Mouse (Mus musculus) forebrain, embryonic 10.5 days (tissue): Measurements from ENCODE around the gene Rfx5. TPM values are rescaled to one million over a fixed set of nuclear protein-coding genes. Genes with fewer than 3 reads are reported as not detected.
"Not testable (repeated sequence)": the region's sequence is repeated elsewhere in the genome, so short reads cannot be mapped to it uniquely, and the experiment has no call there.

Experiments
- DNase-seq: peaks from one replicate; pipeline ENCODE4 v3.0.0-alpha.2; 2017; ENCODE audit warnings: low spot score; ENCODE audit errors: extremely low spot score
- H3K27ac ChIP-seq: fragments of 300-500 bp; sonication (generic); 2 replicates; pipeline ENCODE4 v1.5.1; 2016; ENCODE audit warnings: mild to moderate bottlenecking
- H3K27me3 ChIP-seq: fragments of 300-500 bp; sonication (generic); 2 replicates; pipeline ENCODE4 v1.6.1; 2016; ENCODE audit warnings: mild to moderate bottlenecking; ENCODE audit not compliant: poor library complexity, severe bottlenecking
- H3K36me3 ChIP-seq: fragments of 300-500 bp; sonication (generic); replicated peaks from 2 replicates; pipeline ENCODE4 v1.6.1; 2016; ENCODE audit warnings: mild to moderate bottlenecking, moderate library complexity
- H3K4me1 ChIP-seq: fragments of 300-500 bp; sonication (generic); 2 replicates; pipeline ENCODE4 v1.6.1; 2016
- H3K4me3 ChIP-seq: fragments of 300-500 bp; sonication (generic); 2 replicates; pipeline ENCODE4 v1.5.1; 2016; ENCODE audit warnings: mild to moderate bottlenecking, moderate library complexity
- H3K9me3 ChIP-seq: fragments of 300-500 bp; sonication (generic); 2 replicates; pipeline ENCODE4 v1.6.1; 2016; ENCODE audit warnings: mild to moderate bottlenecking, moderate library complexity
- WGBS: fragments of 180-500 bp; shearing (Covaris S2); methylation state at CpG from one replicate; pipeline ENCODE4 v1.1.7; 2016; 5-methylcytosine and 5-hydroxymethylcytosine counted together
- polyA plus RNA-seq: library from polyadenylated mRNA; unstranded; fragments of >200 nt; fragmentation: Nextera tagmentation; extraction: Ambion mirVana; gene quantifications from 2 replicates; pipeline ENCODE4 v1.2.1, GENCODE M21; 2016

Gene Rfx5
- polyA plus RNA-seq = 5.2 and 5.4 TPM in 2 replicates

GRCm38 (mm10) chr3:94953764-94954616 lies at the start of gene Rfx5:
TSS of gene Rfx5 (plus strand) at chr3:94954075.
- Histone ChIP-seq H3K4me1 (peaks cover 26% of the 10 kb centered on the region), H3K9me3 (no peaks in the 10 kb centered on the region), H3K4me3 (peak within 1 kb of the TSS; percentile 84), H3K27me3 (no peaks in the 10 kb centered on the region), H3K36me3 (peaks cover 49% of the 10 kb centered on the region), H3K27ac (peak within 1 kb of the TSS; percentile 98)
- peak; percentile 90 for DNase-seq
- WGBS = under 1% methylated on average over 50 of the region's 50 CpGs

DNA sequence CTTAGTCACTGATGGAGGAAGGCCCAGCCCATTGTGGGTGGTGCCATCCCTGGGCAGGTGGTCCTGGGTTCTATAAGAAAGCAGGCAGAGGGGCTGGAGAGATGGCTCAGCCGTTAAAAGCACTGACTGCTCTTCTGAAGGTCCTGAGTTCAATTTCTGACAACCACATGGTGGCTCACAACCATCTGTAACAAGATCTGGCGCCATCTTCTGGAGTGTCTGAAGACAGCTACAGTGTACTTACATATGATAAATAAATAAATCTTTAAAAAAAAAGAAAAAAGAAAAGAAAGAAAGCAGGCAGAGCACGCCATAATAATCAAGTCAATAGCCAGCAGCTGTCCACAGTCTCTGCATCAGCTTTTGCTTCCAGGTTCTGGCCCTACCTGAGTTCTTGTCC lies 49.1 kb upstream of the Rfx5 start:
- not testable (repeated sequence) for H3K9me3 ChIP-seq, H3K36me3 ChIP-seq, H3K27me3 ChIP-seq, DNase-seq, H3K27ac ChIP-seq, H3K4me3 ChIP-seq, H3K4me1 ChIP-seq
- 56% methylated on average over 3 of the region's 3 CpGs for WGBS

DNA sequence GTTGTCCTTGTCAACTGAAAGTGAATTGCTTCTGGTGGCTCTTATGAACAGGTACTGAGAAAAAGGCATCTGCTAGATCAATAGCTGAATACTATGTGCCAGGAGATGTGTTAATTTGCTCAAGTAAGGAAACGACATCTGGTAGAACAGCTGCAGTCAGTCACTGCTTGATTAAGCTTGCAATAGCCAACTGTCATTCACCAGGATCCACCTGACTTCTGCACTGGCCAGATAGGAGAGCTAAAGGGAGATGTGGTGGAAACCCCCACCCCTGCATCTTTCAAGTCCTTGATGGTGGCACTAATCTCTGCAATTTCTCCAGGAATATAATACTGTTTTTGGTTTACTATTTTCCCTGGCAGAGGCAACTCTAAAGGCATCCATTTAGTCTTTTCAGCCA lies 47.4 kb upstream of the Rfx5 start:
- DNase-seq = no peak
- Histone ChIP-seq H3K36me3 (no peaks in the 10 kb centered on the region), H3K27me3 (no peaks in the 10 kb centered on the region), H3K4me3 (no peak overlapping the region), H3K9me3 (no peaks in the 10 kb centered on the region), H3K27ac (no peak overlapping the region), H3K4me1 (no peaks in the 10 kb centered on the region)
- 71% methylated on average over 1 of the region's 1 CpGs for WGBS

DNA sequence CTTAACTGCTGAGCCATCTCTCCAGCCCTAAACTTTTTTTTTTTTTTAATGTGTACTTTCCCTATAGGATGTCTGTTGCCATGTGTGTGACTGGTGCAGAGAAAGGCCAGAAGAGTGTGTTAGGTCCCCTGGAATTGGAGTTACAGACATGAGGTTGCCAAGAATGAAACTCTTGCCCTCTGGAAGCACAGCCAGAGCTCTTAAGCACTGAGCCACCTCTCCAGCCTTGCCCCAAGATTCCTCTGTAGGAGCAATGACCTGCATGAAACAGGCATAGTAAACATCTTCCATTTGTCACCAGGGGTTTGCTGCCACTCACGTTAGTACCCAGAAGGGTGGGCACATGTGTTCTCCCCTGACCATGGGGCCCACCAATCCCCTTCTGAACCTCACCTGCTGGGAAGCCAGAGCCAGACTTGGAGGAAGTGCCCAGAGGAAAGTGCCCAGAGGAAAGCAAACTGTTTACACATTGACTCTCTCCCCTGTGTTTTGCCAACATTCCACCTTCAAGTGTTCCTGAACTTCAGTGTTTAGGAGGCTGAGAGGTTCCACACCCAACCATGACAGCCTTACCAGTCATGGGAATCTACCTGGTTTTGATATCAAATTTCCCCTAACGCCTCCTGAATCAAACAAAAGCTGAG lies 42.7 kb upstream of the Rfx5 start:
- Histone ChIP-seq H3K4me1 (no peaks in the 10 kb centered on the region), H3K27ac (no peak overlapping the region), H3K27me3 (no peaks in the 10 kb centered on the region), H3K4me3 (no peak overlapping the region), H3K36me3 (no peaks in the 10 kb centered on the region), H3K9me3 (no peaks in the 10 kb centered on the region)
- 80% methylated on average over 2 of the region's 2 CpGs for WGBS
- no peak for DNase-seq

GRCm38 (mm10) chr3:94913801-94914200 lies 40.1 kb upstream of the Rfx5 start:
- 84% methylated on average over 5 of the region's 5 CpGs for WGBS
- DNase-seq = no peak
- Histone ChIP-seq H3K4me3 (no peak overlapping the region), H3K9me3 (no peaks in the 10 kb centered on the region), H3K36me3 (no peaks in the 10 kb centered on the region), H3K27ac (no peak overlapping the region), H3K27me3 (no peaks in the 10 kb centered on the region), H3K4me1 (peaks cover 11% of the 10 kb centered on the region)

- Histone ChIP-seq H3K4me1 (peaks cover 11% of the 10 kb centered on the region), H3K27me3 (no peaks in the 10 kb centered on the region), H3K36me3 (no peaks in the 10 kb centered on the region), H3K4me3 (no peak overlapping the region), H3K27ac (no peak overlapping the region), H3K9me3 (no peaks in the 10 kb centered on the region)
- WGBS = 94% methylated on average over 7 of the region's 7 CpGs
- DNase-seq = no peak
Observed at GRCm38 (mm10) chr3:94915903-94916741, 37.8 kb upstream of the Rfx5 start.

GRCm38 (mm10) chr3:94917816-94918361 lies 36.0 kb upstream of the Rfx5 start:
- peak overlapping the region; percentile 62 for H3K27ac ChIP-seq
- H3K9me3 ChIP-seq = no peaks in the 10 kb centered on the region
- WGBS = 52% methylated on average over 14 of the region's 14 CpGs
- no peaks in the 10 kb centered on the region for H3K27me3 ChIP-seq
- DNase-seq = peak; percentile 25
- peaks cover 11% of the 10 kb centered on the region for H3K4me1 ChIP-seq
- no peaks in the 10 kb centered on the region for H3K36me3 ChIP-seq
- no peak overlapping the region for H3K4me3 ChIP-seq

- WGBS = 87% methylated on average over 4 of the region's 4 CpGs
- no peaks in the 10 kb centered on the region for H3K27me3 ChIP-seq
- H3K27ac ChIP-seq = no peak overlapping the region
- peaks cover 11% of the 10 kb centered on the region for H3K4me1 ChIP-seq
- H3K4me3 ChIP-seq = no peak overlapping the region
- H3K9me3 ChIP-seq = no peaks in the 10 kb centered on the region
- no peak for DNase-seq
- H3K36me3 ChIP-seq = no peaks in the 10 kb centered on the region
Observed at GRCm38 (mm10) chr3:94918845-94919244, 35.0 kb upstream of the Rfx5 start.

GRCm38 (mm10) chr3:94921104-94921503 lies 32.8 kb upstream of the Rfx5 start:
- no peak for DNase-seq
- H3K27me3 ChIP-seq = no peaks in the 10 kb centered on the region
- no peaks in the 10 kb centered on the region for H3K36me3 ChIP-seq
- WGBS = 65% methylated on average over 3 of the region's 3 CpGs
- no peaks in the 10 kb centered on the region for H3K9me3 ChIP-seq
- H3K4me3 ChIP-seq = no peak overlapping the region
- peaks cover 11% of the 10 kb centered on the region for H3K4me1 ChIP-seq
- no peak overlapping the region for H3K27ac ChIP-seq

GRCm38 (mm10) chr3:94922333-94922732 lies 31.5 kb upstream of the Rfx5 start:
- H3K9me3 ChIP-seq = no peaks in the 10 kb centered on the region
- H3K4me1 ChIP-seq = peaks cover 10% of the 10 kb centered on the region
- no peak overlapping the region for H3K4me3 ChIP-seq
- DNase-seq = no peak
- no peaks in the 10 kb centered on the region for H3K36me3 ChIP-seq
- H3K27me3 ChIP-seq = no peaks in the 10 kb centered on the region
- no peak overlapping the region for H3K27ac ChIP-seq
- WGBS = 73% methylated on average over 3 of the region's 3 CpGs

DNA sequence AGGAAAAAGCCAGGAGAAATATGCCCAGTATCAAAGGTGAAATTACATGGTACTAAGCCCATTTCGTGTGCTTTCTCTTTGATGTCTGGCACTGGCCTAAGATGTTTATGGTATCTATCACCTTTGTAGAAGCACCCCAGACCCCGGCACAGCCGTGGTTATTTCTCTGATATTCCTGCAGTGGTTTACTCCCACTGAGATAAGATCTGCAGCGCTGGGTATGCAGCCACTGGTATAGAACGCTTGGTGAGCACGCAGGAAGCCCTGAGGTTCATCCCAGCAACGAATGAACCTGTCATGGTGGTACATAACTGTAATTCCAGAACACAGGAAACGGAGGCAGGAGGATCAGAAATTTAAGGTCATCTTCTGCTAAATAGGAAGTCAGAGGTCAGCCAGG lies 29.2 kb upstream of the Rfx5 start:
- Histone ChIP-seq H3K27ac (no peak overlapping the region), H3K36me3 (no peaks in the 10 kb centered on the region), H3K9me3 (no peaks in the 10 kb centered on the region), H3K4me3 (no peak overlapping the region), H3K27me3 (no peaks in the 10 kb centered on the region), H3K4me1 (no peaks in the 10 kb centered on the region)
- WGBS = 84% methylated on average over 8 of the region's 8 CpGs
- DNase-seq = no peak

DNA sequence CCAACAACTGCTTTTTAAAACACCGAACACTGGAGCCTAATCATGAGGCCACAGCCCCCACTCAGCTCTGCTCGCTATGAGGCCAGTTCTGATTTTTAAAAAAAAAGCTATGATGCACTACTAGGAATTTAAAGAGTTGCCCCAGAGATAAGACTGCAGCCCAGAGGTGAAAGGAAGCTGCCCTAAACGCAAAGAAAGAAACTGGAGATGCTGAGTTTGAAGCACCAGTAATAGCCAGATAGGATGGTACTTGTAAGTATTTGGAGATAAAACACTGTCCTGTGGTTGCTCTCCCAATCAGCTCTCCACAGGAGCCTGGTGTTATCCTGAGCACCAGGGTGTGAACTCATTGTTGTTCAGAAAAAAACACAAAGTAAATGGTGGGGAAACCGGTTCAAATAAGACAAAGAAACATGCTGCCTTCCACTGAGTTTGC lies 27.6 kb upstream of the Rfx5 start:
- not testable (repeated sequence) for H3K9me3 ChIP-seq, H3K27ac ChIP-seq, H3K4me1 ChIP-seq, DNase-seq, H3K27me3 ChIP-seq, H3K36me3 ChIP-seq, H3K4me3 ChIP-seq
- 44% methylated on average over 4 of the region's 4 CpGs for WGBS
